12 mouse cellular contexts compared by ENCODE assay signal in genomic region chr2:156079674-156080073, GRCm38 (mm10). TPM values are rescaled to one million over a fixed set of nuclear protein-coding genes. Genes with fewer than 3 reads are reported as not detected.
A peak's percentile ranks its signal among the peaks of the same experiment; 100 is the strongest.
DNase-seq lines count a peak whose midpoint lies in the region; ATAC-seq lines count a peak whose summit lies in the region.
"Had no signal": no experiment of that assay in that cellular context is flagged by ENCODE, and none has a peak within 500 bp of the region (broad histone marks: within the 10 kb centered on the region; RNA-seq: fewer than 3 reads in every experiment).

No protein-coding gene starts in this region.

- H3K9me3 ChIP-seq in hindbrain, embryonic 15.5 days, result no peaks in the 10 kb centered on the region
- no peaks in the 10 kb centered on the region for H3K9me3 ChIP-seq in hindbrain, embryonic 10.5 days
- H3K9me3 ChIP-seq: limb, embryonic 15.5 days had no signal

- no peaks in the 10 kb centered on the region; the same call in 1 of the 2 replicates for H3K4me1 ChIP-seq in hindbrain, embryonic 15.5 days (replicated peaks)
- H3K4me1 ChIP-seq in hindbrain, embryonic 10.5 days (replicated peaks), result no peaks in the 10 kb centered on the region
- H3K4me1 ChIP-seq: limb, embryonic 15.5 days had no signal

- peak; percentile 52; the same call in 1 of the 2 replicates for ATAC-seq in hindbrain, embryonic 15.5 days (ENCODE audit: low FRiP score, low read depth)
- no peak for ATAC-seq in erythroid progenitor cell, adult 5-6 weeks (replicated peaks; ENCODE audit: low FRiP score, poor library complexity, severe bottlenecking)

- WGBS in hindbrain, embryonic 15.5 days, result 43% methylated on average over 4 of the region's 4 CpGs
- 63% methylated on average over 4 of the region's 4 CpGs for WGBS in hindbrain, embryonic 10.5 days

- intact Hi-C loops in heart, postnatal 10 days (cut with DNase I), result no loop called here

- H3K27ac ChIP-seq in hindbrain, embryonic 15.5 days (replicated peaks), result no peak overlapping the region
- H3K27ac ChIP-seq in hindbrain, embryonic 10.5 days, result no peak overlapping the region
- H3K27ac ChIP-seq: limb, embryonic 15.5 days had no signal

- no peak overlapping the region for H3K9ac ChIP-seq in hindbrain, embryonic 15.5 days
- H3K9ac ChIP-seq: limb, embryonic 15.5 days had no signal

- no peak overlapping the region for H3K4me2 ChIP-seq in hindbrain, embryonic 15.5 days
- H3K4me2 ChIP-seq: limb, embryonic 15.5 days had no signal

- DNase-seq in cerebellum, adult 11-12 months, result peak; percentile 49
- DNase-seq in cerebellum, adult 11 months, result no peak
- DNase-seq in hindbrain, embryonic 10.5 days (ENCODE audit: low spot score), result no peak
- DNase-seq in lung, postnatal 36 days, result peak; percentile 19
- DNase-seq in lung, postnatal 14 days, result no peak
- DNase-seq in heart, postnatal 10 days, result peak; percentile 15 to 34
- DNase-seq: spleen, adult 18-20 months had no signal

- no peak overlapping the region for H3K4me3 ChIP-seq in hindbrain, embryonic 15.5 days
- H3K4me3 ChIP-seq in hindbrain, embryonic 10.5 days, result no peak overlapping the region
- H3K4me3 ChIP-seq: limb, embryonic 15.5 days; myocyte had no signal

- H3K36me3 ChIP-seq in hindbrain, embryonic 15.5 days, result peaks cover 43% of the 10 kb centered on the region
- peaks cover 58% of the 10 kb centered on the region for H3K36me3 ChIP-seq in hindbrain, embryonic 10.5 days

- H3K27me3 ChIP-seq in hindbrain, embryonic 15.5 days, result no peaks in the 10 kb centered on the region
- no peaks in the 10 kb centered on the region for H3K27me3 ChIP-seq in hindbrain, embryonic 10.5 days (ENCODE audit: insufficient read depth, poor library complexity, severe bottlenecking)
- H3K27me3 ChIP-seq: limb, embryonic 15.5 days had no signal

RNA-seq across cellular contexts. Expression of gene Spag4, which starts 14.7 kb away (rescaled TPM):
- 7.0 and 7.3 TPM in 2 replicates for polyA plus RNA-seq in hindbrain, embryonic 15.5 days (2015; fragmentation: Nextera tagmentation; extraction: Ambion mirVana)
- 4.4 and 6.9 TPM in 2 replicates for polyA plus RNA-seq in hindbrain, embryonic 10.5 days (2016; fragmentation: Nextera tagmentation; extraction: Ambion mirVana)
- 1 to 10 TPM in 1 of 2 experiments, under 1 TPM in 1; 0.72 to 1.1 TPM for total RNA-seq in heart, postnatal 10 days (2021)
- total RNA-seq in erythroid progenitor cell, adult 5-6 weeks (2015; ENCODE audit: low replicate concordance), result not detected in 2 replicates
- not detected in 2 replicates for total RNA-seq in erythroid progenitor cell, adult 5-6 weeks (2017; ENCODE audit: low replicate concordance)

RNA-seq across cellular contexts. Expression of gene Fer1l4, which starts 26.9 kb away (rescaled TPM):
- polyA plus RNA-seq in hindbrain, embryonic 15.5 days (2015; fragmentation: Nextera tagmentation; extraction: Ambion mirVana), result not detected in 2 replicates
- not detected in 2 replicates for polyA plus RNA-seq in hindbrain, embryonic 10.5 days (2016; fragmentation: Nextera tagmentation; extraction: Ambion mirVana)
- total RNA-seq in heart, postnatal 10 days (2021), result not detected
- not detected in 2 replicates for total RNA-seq in erythroid progenitor cell, adult 5-6 weeks (2015; ENCODE audit: low replicate concordance)
- not detected in 2 replicates for total RNA-seq in erythroid progenitor cell, adult 5-6 weeks (2017; ENCODE audit: low replicate concordance)
- total RNA-seq: megakaryocyte progenitor cell, adult 5-6 weeks had no signal
- polyA plus RNA-seq: limb, embryonic 15.5 days; myocyte had no signal

RNA-seq across cellular contexts. Expression of gene Cpne1, which starts 32.1 kb away (rescaled TPM):
- polyA plus RNA-seq in hindbrain, embryonic 15.5 days (2015; fragmentation: Nextera tagmentation; extraction: Ambion mirVana), result 26.9 and 28.7 TPM in 2 replicates
- 51.4 and 68.0 TPM in 2 replicates for polyA plus RNA-seq in hindbrain, embryonic 10.5 days (2016; fragmentation: Nextera tagmentation; extraction: Ambion mirVana)
- total RNA-seq in heart, postnatal 10 days (2021), result 10 to 100 TPM; 23.0 to 23.3 TPM
- total RNA-seq in erythroid progenitor cell, adult 5-6 weeks (2015; ENCODE audit: low replicate concordance), result 46.5 and 58.7 TPM in 2 replicates
- 14.9 and 26.0 TPM in 2 replicates for total RNA-seq in erythroid progenitor cell, adult 5-6 weeks (2017; ENCODE audit: low replicate concordance)

RNA-seq across cellular contexts. Expression of gene Rbm12, which starts 32.1 kb away (rescaled TPM):
- 17.7 and 23.0 TPM in 2 replicates for polyA plus RNA-seq in hindbrain, embryonic 15.5 days (2015; fragmentation: Nextera tagmentation; extraction: Ambion mirVana)
- polyA plus RNA-seq in hindbrain, embryonic 10.5 days (2016; fragmentation: Nextera tagmentation; extraction: Ambion mirVana), result 42.6 and 47.4 TPM in 2 replicates
- total RNA-seq in heart, postnatal 10 days (2021), result 10 to 100 TPM; 31.5 to 33.5 TPM
- 39.4 and 47.6 TPM in 2 replicates for total RNA-seq in erythroid progenitor cell, adult 5-6 weeks (2015; ENCODE audit: low replicate concordance)
- 12.3 and 18.4 TPM in 2 replicates for total RNA-seq in erythroid progenitor cell, adult 5-6 weeks (2017; ENCODE audit: low replicate concordance)

RNA-seq across cellular contexts. Expression of gene Gm28036, which starts 47.2 kb away (rescaled TPM):
- polyA plus RNA-seq in hindbrain, embryonic 15.5 days (2015; fragmentation: Nextera tagmentation; extraction: Ambion mirVana), result 16.0 and 19.6 TPM in 2 replicates
- polyA plus RNA-seq in hindbrain, embryonic 10.5 days (2016; fragmentation: Nextera tagmentation; extraction: Ambion mirVana), result 22.5 and 27.2 TPM in 2 replicates
- total RNA-seq in heart, postnatal 10 days (2021), result 10 to 100 TPM; 19.7 to 19.8 TPM
- 2.5 TPM in 1 of 2 replicates, not detected in the other for total RNA-seq in erythroid progenitor cell, adult 5-6 weeks (2015; ENCODE audit: low replicate concordance)
- total RNA-seq in erythroid progenitor cell, adult 5-6 weeks (2017; ENCODE audit: low replicate concordance), result 11.3 and 23.7 TPM in 2 replicates

Comparison
In these comparisons a context has a peak if more than half of its experiments do, and no peak if none do; other contexts are left out.
1. DNase-seq: peak in cerebellum, adult 11-12 months (single experiment), lung, postnatal 36 days (single experiment) and heart, postnatal 10 days (2 of 2); none in cerebellum, adult 11 months (single experiment), hindbrain, embryonic 10.5 days (single experiment) and lung, postnatal 14 days (single experiment).